ENCODE assay signal across 37 mouse cellular contexts in the genomic region with DNA sequence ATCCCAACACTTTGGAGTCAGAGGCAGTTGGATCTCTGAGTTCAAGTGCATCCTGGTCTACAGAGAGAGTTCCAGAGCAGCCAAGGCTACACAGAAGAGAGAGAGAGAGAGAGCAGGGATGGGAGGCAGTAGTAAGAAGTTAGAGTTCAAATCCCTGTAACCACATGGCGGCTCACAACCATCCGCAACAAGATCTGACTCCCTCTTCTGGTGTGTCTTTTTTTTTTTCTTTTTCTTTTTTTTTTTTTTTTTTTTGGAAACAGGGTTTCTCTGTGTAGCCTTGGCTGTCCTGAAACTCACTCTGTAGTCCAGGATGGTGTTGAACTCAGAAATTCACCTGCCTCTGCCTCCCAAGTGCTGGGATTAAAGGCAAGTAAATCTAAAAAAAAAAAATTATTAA. TPM values are rescaled to one million over a fixed set of nuclear protein-coding genes. Genes with fewer than 3 reads are reported as not detected.
"Had no signal": no experiment of that assay in that cellular context is flagged by ENCODE, and none has a peak within 500 bp of the region (broad histone marks: within the 10 kb centered on the region; RNA-seq: fewer than 3 reads in every experiment).

No protein-coding gene starts in this region.

- H3K9me3 ChIP-seq: embryonic facial prominence, embryonic 10.5 days; embryonic facial prominence, embryonic 12.5 days; embryonic facial prominence, embryonic 13.5 days; embryonic facial prominence, embryonic 15.5 days; forebrain, embryonic 10.5 days; forebrain, embryonic 12.5 days; forebrain, embryonic 13.5 days; forebrain, embryonic 15.5 days; heart, embryonic 10.5 days; heart, embryonic 12.5 days had no signal

- H3K9ac ChIP-seq: embryonic facial prominence, embryonic 12.5 days; embryonic facial prominence, embryonic 13.5 days; embryonic facial prominence, embryonic 15.5 days; forebrain, embryonic 12.5 days; forebrain, embryonic 13.5 days; forebrain, embryonic 15.5 days; forebrain, postnatal 0 days; heart, embryonic 12.5 days had no signal

- H3K4me2 ChIP-seq: embryonic facial prominence, embryonic 12.5 days; embryonic facial prominence, embryonic 13.5 days; embryonic facial prominence, embryonic 15.5 days; forebrain, embryonic 12.5 days; forebrain, embryonic 13.5 days; forebrain, embryonic 15.5 days; heart, embryonic 11.5 days; heart, embryonic 12.5 days had no signal

- DNase-seq: cerebellum, adult 9-11 months; cerebellum, postnatal 10 days; cerebellum, postnatal 14 days; cerebellum, postnatal 25 days; cerebellum, postnatal 36 days; embryo, embryonic 11 days; forebrain, postnatal 0 days; gastrocnemius, adult 2 months; gastrocnemius, postnatal 14 days; gastrocnemius, postnatal 25 days; gastrocnemius, postnatal 36 days had no signal

- H3K27me3 ChIP-seq: embryonic facial prominence, embryonic 12.5 days; embryonic facial prominence, embryonic 13.5 days; embryonic facial prominence, embryonic 15.5 days; forebrain, embryonic 15.5 days; heart, embryonic 12.5 days had no signal

- H3K4me3 ChIP-seq: embryonic facial prominence, embryonic 10.5 days; embryonic facial prominence, embryonic 12.5 days; embryonic facial prominence, embryonic 13.5 days; embryonic facial prominence, embryonic 15.5 days; erythroblast, embryonic 14.5 days; forebrain, embryonic 10.5 days; forebrain, embryonic 12.5 days; forebrain, embryonic 13.5 days; forebrain, embryonic 15.5 days; gastrocnemius, adult 2 months; heart, embryonic 10.5 days; heart, embryonic 12.5 days had no signal

- H3K27ac ChIP-seq: embryonic facial prominence, embryonic 10.5 days; embryonic facial prominence, embryonic 12.5 days; embryonic facial prominence, embryonic 13.5 days; embryonic facial prominence, embryonic 15.5 days; forebrain, embryonic 10.5 days; forebrain, embryonic 12.5 days; forebrain, embryonic 13.5 days; forebrain, embryonic 15.5 days; gastrocnemius, adult 2 months; heart, embryonic 10.5 days had no signal

- H3K36me3 ChIP-seq: embryonic facial prominence, embryonic 10.5 days; embryonic facial prominence, embryonic 12.5 days; embryonic facial prominence, embryonic 13.5 days; embryonic facial prominence, embryonic 15.5 days; forebrain, embryonic 10.5 days; forebrain, embryonic 12.5 days; forebrain, embryonic 15.5 days; heart, embryonic 10.5 days; heart, embryonic 12.5 days had no signal

RNA-seq across cellular contexts. Expression of gene Mmp23, which starts 18.9 kb away (rescaled TPM):
- total RNA-seq: granulocyte monocyte progenitor cell, adult 5-6 weeks had no signal
- polyA plus RNA-seq: erythroblast, embryonic 14.5 days had no signal

RNA-seq across cellular contexts. Expression of gene Gm10563, which starts 26.9 kb away (rescaled TPM):
- total RNA-seq: common myeloid progenitor, adult 5-6 weeks; forebrain, postnatal 0 days; gastrocnemius, adult 18-20 months; gastrocnemius, adult 2 months; gastrocnemius, adult 8-10 months; gastrocnemius, postnatal 14 days; gastrocnemius, postnatal 25 days; gastrocnemius, postnatal 36 days; gastrocnemius, postnatal 4 days; granulocyte monocyte progenitor cell, adult 5-6 weeks; heart, adult 8-10 months had no signal
- polyA plus RNA-seq: cortical plate, adult 2 months; embryonic facial prominence, embryonic 10.5 days; embryonic facial prominence, embryonic 11.5 days; embryonic facial prominence, embryonic 12.5 days; embryonic facial prominence, embryonic 13.5 days; embryonic facial prominence, embryonic 14.5 days; embryonic facial prominence, embryonic 15.5 days; erythroblast, embryonic 14.5 days; forebrain, embryonic 10.5 days; forebrain, embryonic 11.5 days; forebrain, embryonic 12.5 days; forebrain, embryonic 13.5 days; forebrain, embryonic 14.5 days; forebrain, embryonic 15.5 days; forebrain, embryonic 16.5 days; forebrain, postnatal 0 days; frontal cortex, adult 2 months; gonadal fat pad, adult 2 months; heart, embryonic 10.5 days; heart, embryonic 11.5 days; heart, embryonic 12.5 days had no signal
